Mouse (Mus musculus) gastrocnemius, postnatal 14 days (tissue): ENCODE measurements around the gene Mgme1. TPM values are rescaled to one million over a fixed set of nuclear protein-coding genes. Genes with fewer than 3 reads are reported as not detected.

Source experiments
- DNase-seq: peaks from one replicate; pipeline ENCODE4 v3.0.0; 2021; ENCODE audit warnings: mixed read lengths
- intact Hi-C: fragments of 180-260 bp; cut with DNase I; formaldehyde crosslinking; loops from one replicate; pipeline ENCODE4 v1.15.1; 2025; ENCODE audit warnings: low total_unique reads
- total RNA-seq, 2 experiments: library from RNA; stranded (reverse); gene quantifications; 2 replicates each; pipeline ENCODE4 v1.2.3; 2021

The Mgme1 gene
- total RNA-seq, 2 experiments from 2014 or later: 5.4 to 5.6 TPM

DNA sequence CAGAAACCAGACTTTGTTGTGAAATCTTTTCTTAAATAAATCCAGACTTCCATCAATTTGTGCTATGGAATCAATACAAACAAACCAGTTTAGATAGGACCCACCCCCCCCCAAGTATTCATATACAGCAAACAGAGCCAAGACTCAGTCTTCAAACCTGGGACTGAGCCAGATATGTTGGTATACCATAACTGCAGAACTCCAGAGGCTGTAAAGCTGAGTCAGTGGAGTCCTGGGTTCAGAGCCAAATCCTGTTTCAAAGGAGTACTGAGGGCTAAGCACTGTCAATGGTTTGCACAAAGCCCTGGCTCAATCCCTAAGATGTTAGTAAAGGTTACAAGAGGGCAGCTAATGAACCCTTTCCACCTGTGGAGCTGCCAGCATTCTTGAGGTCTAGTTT, 20.4 kb upstream of the Mgme1 start:
- intact Hi-C loops: no loop called here
- DNase-seq: no peak

DNA sequence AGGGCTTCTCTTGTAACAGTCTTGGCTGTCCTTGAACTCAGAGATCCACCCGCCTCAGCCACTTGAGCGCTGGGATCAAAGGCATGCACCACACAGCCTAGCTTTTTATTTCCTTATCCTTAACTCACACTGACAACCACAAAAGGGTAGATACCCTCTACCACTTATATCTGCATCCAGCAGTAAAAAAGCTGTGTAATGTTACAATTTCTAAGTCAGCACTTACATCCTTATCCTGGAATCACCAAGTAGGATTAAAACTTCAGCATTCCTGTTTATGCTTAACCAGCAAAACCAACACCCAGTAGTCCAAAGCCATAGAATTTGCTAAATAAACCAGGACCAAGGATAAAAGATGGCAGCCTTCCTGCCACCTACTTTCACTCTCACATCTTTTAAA, 7.6 kb upstream of the Mgme1 start:
- DNase-seq: no peak
- intact Hi-C loops: no loop called here

DNA sequence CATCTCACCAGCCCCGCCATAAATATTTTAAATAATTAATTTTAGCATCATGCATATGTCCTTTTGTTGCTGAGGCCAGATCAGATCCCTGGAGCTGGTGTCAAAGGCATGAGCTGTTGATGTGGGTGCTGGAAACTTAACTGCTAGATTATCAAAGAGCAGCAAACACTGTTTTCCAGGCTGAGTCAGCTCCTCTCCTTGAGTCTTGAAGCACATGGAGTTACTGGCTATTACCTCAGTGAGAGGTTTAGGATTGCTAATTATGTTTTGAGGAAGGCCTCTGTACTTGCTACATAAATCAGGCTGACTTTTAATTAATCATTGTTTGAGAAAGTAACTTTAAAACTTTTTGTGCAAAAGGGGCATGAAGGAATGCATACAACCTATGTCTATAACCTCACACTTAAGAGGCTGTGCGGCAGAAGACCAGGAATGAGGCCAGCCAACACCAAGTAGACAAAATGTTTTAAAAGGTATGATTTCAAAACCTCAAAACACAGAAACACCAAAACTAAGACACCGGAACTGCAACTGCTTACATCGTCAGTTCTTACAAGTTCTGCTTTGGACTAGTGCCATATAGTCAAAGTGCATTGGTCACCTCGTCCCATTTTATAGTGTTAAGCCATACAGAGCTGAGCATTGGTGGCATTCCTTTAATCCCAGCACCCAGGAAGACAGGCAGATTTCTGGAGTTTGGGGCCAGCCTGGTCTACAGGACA, 5.9 kb upstream of the Mgme1 start:
- intact Hi-C loops: no loop called here
- no peak for DNase-seq

DNA sequence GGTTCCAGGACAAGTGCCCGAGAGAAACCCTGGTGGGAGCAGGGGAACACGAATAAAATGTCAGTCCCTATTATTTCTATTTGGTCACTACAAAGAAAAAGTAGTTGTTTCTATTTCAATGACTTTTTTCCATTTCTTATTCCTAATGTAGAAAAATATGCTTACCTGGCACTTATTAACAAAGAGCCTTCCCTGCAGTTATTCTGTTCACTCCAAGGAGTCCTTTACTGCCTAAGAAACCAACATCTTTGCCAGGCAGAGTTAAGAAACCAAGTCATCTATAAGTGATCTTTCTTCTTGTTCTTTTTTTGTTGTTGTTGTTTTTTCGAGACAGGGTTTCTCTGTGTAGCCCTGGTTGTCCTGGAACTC, 5.4 kb upstream of the Mgme1 start:
- intact Hi-C loops: no loop called here
- no peak for DNase-seq

DNA sequence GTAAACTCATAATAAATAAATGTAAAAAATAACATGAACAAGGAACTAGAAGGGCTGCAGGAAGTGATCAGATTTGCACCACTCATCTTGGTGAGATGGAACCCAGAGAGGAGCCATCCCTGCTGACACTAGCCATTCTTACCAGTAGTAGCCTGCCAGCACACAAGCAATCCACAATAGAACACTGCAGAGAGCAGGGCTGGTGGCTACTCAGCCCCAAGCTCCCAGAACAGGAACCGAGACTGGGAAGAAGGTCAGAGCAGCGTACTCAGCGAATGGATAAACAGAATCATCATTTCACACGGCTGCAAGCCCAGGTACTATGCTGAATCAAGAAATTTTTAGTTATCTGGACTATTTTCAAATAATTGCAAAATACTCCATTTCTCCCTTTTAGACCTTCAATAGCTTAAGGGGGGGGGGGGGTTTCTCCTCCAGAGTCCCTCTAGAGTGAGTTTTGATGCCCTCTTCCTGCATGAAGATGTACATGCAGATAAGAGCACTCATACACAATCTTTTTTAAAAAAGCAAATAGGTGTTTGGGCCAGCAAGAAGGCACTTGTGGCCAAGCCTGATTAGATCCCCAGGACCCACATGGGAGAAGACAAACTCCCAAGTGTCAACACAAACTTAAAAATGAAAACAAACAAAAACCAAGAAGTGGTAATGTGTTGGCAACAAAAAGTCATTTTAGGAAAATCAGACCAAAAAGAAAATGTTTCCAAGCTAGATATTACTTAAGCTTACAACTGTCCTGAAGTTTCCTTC, 4.4 kb upstream of the Mgme1 start:
- DNase-seq: no peak
- intact Hi-C loops: no loop called here

DNA sequence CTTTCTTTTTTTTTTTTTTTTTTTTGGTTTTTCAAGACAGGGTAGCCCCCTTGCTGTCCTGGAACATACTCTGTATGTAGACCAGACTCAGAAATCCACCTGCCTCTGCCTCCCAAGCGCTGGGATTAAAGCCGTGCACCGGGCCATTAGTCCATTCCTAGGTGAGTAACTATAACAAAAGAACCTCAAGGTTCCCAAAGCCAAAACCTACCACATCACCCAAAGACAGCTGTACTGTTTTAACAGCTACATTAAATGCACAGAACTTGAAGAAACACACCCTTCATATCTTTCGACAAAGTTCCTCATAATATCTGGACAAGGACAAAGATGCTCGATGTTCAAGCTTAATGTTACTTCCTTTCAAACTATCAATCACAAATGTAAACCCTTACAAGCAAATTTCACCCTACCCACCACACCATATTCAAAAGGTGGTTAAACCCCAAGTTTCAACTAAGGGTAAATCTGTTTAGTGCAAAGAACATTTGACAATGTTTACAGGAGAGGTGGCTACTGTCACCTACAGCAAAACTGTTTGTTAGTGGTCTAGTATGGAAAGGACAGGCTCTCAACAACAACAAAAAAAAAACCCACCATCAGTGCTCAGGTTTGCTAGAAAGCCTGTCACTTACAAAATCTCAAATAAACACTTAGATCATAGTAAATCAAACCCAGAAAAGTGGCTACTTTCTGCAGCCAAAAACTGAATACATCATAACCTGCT, 3.3 kb upstream of the Mgme1 start:
- no peak for DNase-seq
- intact Hi-C loops: no loop called here

DNA sequence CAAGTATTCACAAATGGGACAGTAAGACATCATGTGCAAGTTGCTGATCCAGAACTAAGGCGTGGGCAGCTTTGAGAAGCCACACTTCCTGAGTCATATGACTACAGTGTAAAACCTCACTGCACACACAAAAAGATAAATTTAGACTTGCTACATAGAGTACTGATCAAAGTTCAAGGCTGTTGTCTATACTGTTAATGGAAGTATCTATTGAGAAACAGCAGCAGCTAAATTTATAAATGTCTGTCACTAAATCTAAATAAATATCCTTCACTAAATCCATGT, 2.8 kb upstream of the Mgme1 start:
- intact Hi-C loops: no loop called here
- no peak for DNase-seq

DNA sequence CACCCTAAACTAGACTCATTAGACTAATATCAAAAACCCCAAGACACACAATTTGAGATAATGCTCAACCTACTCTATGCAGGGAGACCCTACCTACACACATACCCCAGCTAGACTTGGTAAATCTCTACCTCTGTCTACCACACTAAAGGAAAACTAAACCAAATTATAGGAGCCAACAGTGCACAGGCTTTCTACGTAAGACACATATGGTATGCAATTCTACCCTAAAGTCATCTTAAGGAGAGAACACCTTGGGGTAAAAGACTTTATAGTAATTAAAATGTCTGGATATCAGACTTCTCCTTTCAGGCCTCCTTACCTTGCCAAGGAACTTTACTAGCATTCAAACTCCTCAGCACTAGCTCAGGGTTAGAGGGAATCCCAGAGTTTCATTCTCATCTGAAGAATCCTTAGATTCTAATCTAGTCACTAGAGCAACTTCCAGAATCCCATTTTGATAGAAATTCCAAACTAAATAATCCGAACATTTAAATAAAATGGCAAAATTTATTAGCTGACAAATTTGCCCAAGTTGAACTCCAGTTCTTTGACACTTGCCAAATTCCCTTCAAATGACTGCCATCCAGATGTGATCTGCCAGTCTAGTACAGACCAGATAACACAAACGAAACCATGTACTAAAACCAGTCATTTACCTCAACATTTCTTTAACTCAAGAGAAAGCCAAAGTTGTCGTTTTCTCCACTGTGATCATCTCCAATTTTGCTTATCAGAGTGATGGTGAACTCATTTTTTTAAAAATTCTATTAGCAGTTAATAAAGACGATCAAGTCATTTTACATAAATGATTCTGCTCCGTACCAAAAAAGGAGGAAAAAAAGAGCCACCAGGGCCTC, 1.8 kb upstream of the Mgme1 start:
- DNase-seq: no peak
- intact Hi-C loops: no loop called here

DNA sequence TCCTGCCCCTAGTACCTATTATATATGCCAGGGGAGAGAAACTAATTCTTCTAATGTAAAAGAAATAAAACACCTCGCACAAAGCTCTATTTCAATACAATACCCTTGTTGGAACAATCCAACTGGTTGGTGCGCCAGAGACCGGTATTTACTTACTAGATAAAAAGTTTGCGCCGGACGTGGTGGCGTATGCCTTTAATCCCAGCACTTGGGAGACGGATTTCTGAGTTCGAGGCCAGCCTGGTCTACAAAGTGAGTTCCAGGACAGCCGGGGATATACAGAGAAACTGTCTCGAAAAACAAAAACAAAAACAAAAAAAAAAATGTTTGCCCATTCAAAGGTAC, 1.2 kb upstream of the Mgme1 start:
- no peak for DNase-seq

DNA sequence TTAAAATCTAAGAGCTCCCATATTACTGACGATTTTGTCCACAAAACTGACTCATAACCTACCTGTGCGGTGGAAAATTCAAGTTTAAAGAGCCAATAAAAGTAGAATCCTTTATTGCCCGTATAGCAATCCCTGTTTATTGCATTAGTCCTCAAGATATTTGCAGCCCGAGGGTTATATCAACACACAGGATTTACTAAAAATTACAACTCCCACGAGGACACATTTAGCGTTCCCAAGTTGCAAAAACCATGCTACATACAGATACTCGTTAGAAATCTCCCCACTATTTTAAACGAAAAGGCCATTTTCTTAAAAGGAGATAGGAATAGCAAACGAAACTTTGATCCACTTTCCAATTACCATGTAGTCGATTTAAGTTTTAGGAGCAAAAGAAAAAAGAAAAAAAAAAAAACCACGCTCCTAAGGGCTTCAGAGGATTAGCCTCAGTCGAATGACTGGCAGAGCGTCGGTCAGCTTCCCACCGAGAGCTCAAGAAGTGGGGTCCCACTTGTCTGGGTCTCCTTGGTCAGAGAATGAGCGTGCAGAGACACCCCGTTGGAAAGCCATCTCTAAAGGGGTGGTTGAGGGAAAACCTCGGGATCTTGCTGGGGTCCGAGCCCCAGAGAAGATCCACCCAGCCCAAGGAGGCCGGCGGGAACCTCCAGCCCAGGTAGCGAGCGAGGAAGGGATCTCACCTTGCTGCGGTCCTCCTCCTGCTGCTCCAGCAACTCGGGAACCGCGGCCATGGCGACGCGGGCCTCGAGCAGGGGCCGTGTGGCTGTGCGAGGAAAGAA, 586 bp upstream of the Mgme1 start:
- no peak for DNase-seq
- intact Hi-C loops: no loop called here

More for the DNA sequence above, 1.2 kb upstream of the Mgme1 start:
- intact Hi-C loops: no loop called here

DNA sequence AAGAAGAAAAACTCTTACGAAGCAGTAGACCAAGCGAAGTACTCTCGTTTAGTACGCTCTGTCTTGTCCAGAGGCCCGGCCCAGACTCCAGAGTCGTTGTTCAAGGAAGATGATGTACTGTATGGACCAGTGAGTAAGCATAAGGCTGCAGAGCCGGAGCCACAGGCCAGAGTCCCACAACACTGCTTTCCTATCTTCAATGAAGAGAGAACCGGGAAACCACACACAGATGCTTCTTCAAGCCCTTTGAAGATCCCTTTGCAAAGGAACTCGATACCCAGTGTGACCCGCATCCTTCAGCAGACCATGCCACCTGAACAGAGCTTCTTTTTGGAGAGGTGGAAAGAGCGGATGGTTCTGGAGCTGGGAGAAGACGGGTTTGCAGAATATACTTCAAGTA, 1.6 kb downstream of the Mgme1 start:
- intact Hi-C loops: no loop called here

DNA sequence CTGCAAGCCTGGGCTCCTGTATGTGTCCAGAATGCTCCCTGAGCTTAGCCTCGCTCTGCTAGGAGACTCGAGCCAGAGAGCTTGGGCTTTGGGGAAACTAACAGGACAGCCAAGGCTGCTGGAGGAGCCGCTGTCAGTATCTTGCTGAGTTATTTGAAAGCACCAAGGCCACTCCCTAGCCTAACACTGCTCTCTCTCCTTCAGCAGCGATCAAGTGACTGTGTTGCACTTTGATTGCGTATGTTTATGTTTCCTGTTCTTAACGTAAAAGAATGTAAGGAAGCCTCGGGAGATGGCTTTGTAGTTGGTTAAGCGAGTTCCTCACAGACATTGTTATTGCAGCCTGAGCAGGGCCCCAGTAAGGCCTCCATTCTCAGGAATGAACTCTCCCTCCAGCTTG, 4.3 kb downstream of the Mgme1 start:
- intact Hi-C loops: no loop called here
- no peak for DNase-seq

More for the DNA sequence above, 1.6 kb downstream of the Mgme1 start:
- DNase-seq: no peak

DNA sequence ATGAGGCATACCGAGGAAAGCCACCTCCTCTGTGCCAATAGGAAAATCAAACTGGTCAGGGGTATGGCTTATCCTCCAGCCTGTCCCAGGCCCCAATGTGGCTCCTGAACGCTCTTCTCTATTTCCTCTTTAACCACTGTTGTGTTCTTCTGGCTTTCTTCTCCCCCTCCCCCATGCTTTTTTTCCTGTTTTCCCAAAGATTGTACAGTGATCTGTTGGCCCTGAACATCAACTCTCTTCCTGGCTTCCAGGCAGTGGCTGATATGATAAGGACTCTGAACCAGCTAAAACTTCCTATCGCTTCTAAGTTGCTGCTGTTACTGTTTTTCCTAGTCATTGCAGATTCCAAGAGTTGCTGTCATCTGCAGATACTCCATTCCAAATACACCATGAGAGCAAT, 6.4 kb downstream of the Mgme1 start:
- no peak for DNase-seq
- intact Hi-C loops: no loop called here

DNA sequence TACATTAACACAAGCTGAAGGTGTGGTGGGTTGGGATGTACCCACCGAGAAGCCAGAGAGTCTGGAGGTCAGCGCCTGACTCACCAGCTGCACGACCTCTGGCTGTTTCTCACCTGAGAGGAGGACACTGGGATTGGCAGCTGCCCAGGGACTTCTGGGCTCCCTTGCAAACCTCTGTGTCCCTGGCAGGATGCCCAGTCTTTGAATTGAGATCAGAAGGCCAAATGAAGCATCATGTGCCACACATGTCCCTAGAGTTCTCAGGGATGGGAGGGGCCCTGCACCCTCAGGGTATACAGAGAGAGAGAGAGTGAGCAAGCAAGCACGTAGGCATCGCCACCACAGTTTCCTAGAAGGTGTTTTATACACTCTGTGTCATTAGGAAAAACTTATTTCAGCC, 9.3 kb downstream of the Mgme1 start:
- DNase-seq: peak; percentile 27
- intact Hi-C loops: loop anchor here (10.0 kb wide), 1 partner anchor 415 kb away; the partner anchor contains the start of gene Bfsp1

DNA sequence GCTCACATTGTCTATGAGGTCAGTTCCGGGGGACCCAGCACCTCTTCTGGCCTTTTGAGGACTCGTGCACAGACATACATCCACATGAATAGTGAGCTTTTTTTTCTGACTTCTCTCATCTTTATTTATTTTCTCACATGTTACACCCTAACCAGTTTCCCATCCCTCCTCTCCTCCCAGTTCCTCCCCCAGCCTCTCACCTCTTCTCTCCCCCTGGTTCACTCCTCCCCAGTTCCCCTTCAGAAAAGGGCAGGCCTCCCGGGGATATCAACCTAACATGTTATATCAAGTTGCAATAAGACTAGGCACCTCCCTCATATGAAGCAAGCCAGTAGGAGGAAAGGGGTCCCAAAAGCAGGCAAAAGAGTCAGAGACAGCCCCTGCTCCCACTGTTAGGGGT, 10.1 kb downstream of the Mgme1 start:
- intact Hi-C loops: loop anchor here (10.0 kb wide), 1 partner anchor 416 kb away; the partner anchor contains the start of gene Bfsp1
- DNase-seq: no peak

DNA sequence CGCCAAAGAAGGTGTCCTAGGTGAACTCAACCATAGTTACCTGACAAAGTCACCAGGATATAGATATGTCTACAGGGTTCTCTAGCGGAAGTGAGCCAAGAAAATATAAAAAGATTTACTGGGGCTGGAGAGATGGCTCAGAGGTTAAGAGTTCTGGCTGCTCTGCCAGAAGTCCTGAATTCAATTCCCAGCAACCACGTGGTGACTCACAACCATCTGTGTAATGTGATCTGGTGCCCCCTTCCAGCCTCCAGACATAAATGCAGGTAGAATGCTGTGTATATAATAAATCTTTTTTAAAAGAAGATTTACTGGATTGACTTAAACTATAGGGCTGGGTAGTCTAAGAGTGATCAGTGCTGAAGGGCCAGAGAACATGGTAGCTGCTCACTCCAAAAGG, 11.0 kb downstream of the Mgme1 start:
- no peak for DNase-seq
- intact Hi-C loops: loop anchor here (10.0 kb wide), 1 partner anchor 417 kb away; the partner anchor contains the start of gene Bfsp1

DNA sequence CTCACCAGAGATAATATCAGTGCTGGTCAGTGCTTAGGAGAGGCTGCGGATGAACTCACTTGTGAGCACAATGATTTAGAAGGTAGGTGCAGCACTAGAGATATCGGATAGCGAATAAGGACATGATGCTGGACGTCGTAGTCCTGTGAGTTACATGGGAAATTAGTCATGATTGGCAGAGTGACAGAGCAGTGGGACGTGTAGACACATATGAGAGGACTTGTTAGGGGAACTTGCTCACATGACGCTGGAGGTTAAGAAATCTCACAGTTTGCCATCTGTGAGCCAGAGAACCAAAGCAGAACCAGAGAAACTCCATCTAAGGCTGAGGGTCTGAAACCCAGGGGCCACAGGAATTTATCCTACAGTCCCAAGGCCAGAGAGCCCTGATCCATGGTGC, 19.9 kb downstream of the Mgme1 start:
- intact Hi-C loops: no loop called here
- no peak for DNase-seq

DNA sequence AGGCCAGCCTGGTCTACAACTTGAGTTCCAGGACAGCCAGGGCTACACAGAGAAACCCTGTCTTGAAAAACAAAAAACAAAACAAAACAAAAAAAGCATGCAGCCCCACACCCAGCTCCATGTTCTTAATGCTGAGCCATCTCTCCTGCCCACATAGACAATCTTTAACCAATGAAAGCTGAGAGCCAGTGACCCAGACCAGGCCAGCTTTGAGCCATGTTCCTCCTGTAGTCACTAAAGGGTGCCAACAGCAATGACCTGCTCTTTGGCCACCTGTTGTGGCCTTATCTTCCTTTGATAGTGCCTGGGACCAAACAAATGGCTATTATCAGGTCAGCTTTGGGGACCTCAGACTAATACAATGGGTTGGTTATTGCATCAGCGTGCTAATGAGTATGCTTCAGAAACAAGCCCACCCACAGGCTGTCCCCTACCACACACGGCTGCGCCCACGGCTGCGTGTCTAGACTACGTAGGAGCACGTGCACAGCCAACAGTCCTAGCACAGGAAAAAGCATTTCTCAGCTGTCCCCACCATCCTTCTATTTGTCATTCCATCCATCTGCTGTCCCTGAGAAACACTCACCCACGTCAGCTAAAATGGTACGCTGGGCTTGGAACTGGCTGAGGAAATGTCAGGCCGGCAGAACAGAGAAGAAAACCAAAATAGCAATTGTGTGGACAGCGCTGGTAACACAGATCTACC, 21.3 kb downstream of the Mgme1 start:
- intact Hi-C loops: no loop called here
- DNase-seq: no peak
